Mouse (Mus musculus) right cerebral cortex, adult 2 months (tissue): ENCODE measurements at regions not wholly inside any gene's neighbourhood (a gene's known extent, or its start where the extent isn't known, plus 50 kb on each side); places are given as distances from the start of the nearest gene placed in this dataset.

Source experiments
- DNase-seq, 2 experiments: peaks; one replicate each; pipeline ENCODE4 v3.0.0; 2021 to 2022; ENCODE audit warnings: low spot score in 2 of 2

- no peak for DNase-seq
Observed at GRCm38 (mm10) chr7:71214500-71215055, 136.7 kb downstream of the Gm10295 start.

- DNase-seq, result no peak
Observed at GRCm38 (mm10) chr7:71193131-71193530, 158.2 kb downstream of the Gm10295 start.

- DNase-seq, result no peak
Observed at GRCm38 (mm10) chr7:71190161-71190711, 161.0 kb downstream of the Gm10295 start.

- DNase-seq, result no peak
Observed at GRCm38 (mm10) chr7:71189757-71190156, 161.5 kb downstream of the Gm10295 start.

- DNase-seq, result no peak
Observed at GRCm38 (mm10) chr7:71188119-71188518, 163.2 kb downstream of the Gm10295 start.

GRCm38 (mm10) chr7:71174871-71175270, 176.4 kb downstream of the Gm10295 start:
- DNase-seq, result no peak

GRCm38 (mm10) chr7:71139068-71139467, 212.2 kb downstream of the Gm10295 start:
- no peak for DNase-seq

- DNase-seq, result no peak
Observed at GRCm38 (mm10) chr7:71129981-71130380, 221.3 kb downstream of the Gm10295 start.

- DNase-seq, result no peak
Observed at GRCm38 (mm10) chr7:71128928-71129327, 222.4 kb downstream of the Gm10295 start.

- DNase-seq, result peak in 1 of 2 experiments; percentile 4
Observed at GRCm38 (mm10) chr7:71121453-71121852, 229.8 kb downstream of the Gm10295 start.

- DNase-seq, result no peak
Observed at GRCm38 (mm10) chr7:71120975-71121374, 230.3 kb downstream of the Gm10295 start.

GRCm38 (mm10) chr7:71119987-71120386, 231.3 kb downstream of the Gm10295 start:
- no peak for DNase-seq

GRCm38 (mm10) chr7:71107101-71107500, 244.2 kb downstream of the Gm10295 start:
- no peak for DNase-seq

GRCm38 (mm10) chr7:71100266-71100665, 251.0 kb downstream of the Gm10295 start:
- DNase-seq, result no peak

GRCm38 (mm10) chr7:71098276-71098675, 253.0 kb downstream of the Gm10295 start:
- DNase-seq, result no peak

- DNase-seq, result no peak
Observed at GRCm38 (mm10) chr7:71093301-71093939, 257.9 kb downstream of the Gm10295 start.

GRCm38 (mm10) chr7:71092825-71093224, 258.5 kb downstream of the Gm10295 start:
- DNase-seq, result no peak

GRCm38 (mm10) chr7:71092301-71092700, 259.0 kb downstream of the Gm10295 start:
- peak in 1 of 2 experiments; percentile 1 for DNase-seq

GRCm38 (mm10) chr7:71064446-71065391, 286.6 kb downstream of the Gm10295 start:
- no peak for DNase-seq

- DNase-seq, result no peak
Observed at GRCm38 (mm10) chr7:71050825-71051224, 300.5 kb downstream of the Gm10295 start.

GRCm38 (mm10) chr7:71047201-71047600, 304.1 kb downstream of the Gm10295 start:
- no peak for DNase-seq

- no peak for DNase-seq
Observed at GRCm38 (mm10) chr7:71046596-71046995, 304.7 kb downstream of the Gm10295 start.
